Mouse (Mus musculus) natural killer cell, adult 2 months (primary cell): ENCODE results near the gene Rab27a.
"Not testable (repeated sequence)": the region's sequence is repeated elsewhere in the genome, so short reads cannot be mapped to it uniquely, and the experiment has no call there.

Source experiments
- DNase-seq, 2 experiments: peaks; one replicate each; pipeline ENCODE4 v3.0.0; 2022; ENCODE audit warnings: low spot score in 2 of 2

Rab27a gene

DNA sequence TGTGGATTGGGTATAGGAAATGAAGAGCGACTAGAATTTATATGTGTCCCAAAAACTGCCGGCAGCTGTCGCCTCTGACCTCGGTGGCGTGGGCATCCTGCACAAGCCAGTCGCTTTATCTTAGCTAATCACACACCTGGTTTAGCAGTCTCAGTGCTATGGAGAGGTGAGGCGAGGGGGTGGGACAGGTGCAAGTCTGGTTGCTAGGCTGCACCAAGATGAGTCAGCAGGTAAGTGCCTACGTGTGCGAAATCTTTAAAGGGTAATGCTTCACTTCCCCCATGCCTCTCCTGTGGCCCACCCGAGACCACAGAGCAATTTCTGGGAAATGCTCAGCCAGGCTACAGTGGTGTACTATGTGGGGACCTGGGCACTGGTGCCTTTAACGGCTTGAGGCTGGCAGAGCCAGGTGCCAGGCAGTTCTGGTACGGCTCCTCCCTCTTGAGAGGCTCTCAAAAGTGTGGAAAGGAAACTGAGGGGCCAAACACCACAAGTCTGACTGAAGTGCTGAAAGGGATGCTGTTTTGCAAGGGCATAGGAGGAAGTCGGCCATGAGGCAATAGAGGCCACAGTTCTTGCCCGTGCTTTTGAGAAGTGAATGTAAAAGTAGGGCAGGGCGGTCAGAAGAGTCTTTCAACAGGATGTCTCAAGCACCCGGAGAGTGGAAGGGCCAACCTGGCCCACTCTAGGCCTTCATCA is 44.7 kb downstream of the Rab27a start:
- peak; percentile 47 to 65 for DNase-seq

DNA sequence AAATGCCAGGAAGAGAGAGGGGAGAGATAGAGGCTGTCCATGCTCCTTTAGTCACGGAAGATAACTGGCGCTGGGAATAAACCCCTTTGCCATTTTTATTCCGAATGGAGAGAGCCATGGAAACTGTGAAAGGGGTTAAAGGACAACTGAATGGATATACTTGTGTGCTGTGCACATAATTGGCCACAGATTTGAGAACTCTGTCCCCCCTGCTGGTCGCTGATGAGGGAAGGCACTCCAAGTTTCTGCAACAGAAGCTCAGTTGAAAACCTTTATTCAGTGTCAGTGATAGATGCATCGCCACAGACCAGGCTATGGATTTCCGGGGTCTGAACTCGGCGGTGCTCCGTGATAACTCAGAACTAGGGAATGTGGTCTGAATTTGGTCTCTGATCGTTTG is 45.5 kb downstream of the Rab27a start:
- DNase-seq: no peak

- peak; percentile 49 to 51 for DNase-seq
These were observed 47.1 kb downstream of the Rab27a start for GRCm38 (mm10) chr9:73091747-73092146.

DNA sequence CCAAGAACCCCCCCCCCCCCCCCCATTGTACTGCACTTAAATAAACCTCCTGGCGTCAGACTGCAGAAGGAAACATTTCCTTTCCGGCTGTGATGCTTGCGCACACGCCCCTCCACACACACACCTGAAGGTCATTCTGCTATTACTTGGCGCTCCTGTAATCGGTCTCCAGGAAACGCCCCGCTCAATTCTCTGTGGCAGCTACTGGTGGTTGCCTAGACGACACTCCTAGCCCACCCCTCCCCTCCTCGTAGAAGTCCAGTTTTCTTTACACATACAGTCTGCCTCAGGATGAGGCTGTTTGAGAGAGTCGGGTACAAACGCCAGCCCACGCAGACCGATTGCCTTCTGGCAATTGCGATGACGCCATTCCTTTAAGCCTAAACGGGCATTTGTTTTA is 49.9 kb downstream of the Rab27a start:
- no peak for DNase-seq

DNA sequence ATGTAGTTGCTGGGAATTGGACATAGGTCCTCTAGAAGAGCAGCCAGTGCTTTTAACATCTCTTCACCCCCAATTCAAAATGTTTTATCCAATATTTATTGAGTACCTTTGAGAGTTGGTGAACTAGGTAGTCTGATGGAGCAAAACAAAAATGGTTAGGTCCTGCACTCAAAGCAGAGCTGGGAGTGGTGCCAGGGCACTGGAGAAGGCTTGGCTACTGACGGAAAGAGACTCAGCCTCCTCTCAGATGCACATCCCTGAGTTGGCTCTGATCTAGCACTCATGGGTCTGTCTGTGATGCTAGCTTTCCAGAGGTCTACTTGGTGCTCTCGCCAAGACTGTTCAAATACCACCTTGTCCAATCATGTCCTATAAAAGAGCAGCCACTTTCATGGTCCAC is 53.2 kb downstream of the Rab27a start:
- DNase-seq: no peak

DNA sequence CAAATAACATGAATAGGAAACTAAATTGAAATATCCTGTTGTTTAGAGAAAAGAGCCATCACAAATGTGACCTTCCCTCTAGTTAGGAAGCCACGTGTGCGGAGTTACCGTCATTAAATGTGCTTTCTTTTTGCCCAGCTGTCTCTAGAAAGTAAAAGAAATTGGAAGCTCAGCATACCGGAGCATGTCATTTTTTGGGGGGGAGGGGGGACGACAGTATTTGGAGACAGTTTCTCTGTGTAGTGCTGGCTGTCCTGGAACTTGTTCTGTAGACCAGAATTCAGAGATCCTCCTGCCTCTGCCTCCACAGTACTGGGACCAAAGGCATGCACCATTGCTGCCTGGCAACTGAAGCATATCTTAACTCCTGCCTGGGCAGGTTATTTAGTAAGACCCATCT is 56.9 kb downstream of the Rab27a start, which contains the start of gene Khdc3:
Gene Khdc3, plus strand, starts transcription at position 301 of the 400 bp plus-strand sequence.
- DNase-seq: no peak

DNA sequence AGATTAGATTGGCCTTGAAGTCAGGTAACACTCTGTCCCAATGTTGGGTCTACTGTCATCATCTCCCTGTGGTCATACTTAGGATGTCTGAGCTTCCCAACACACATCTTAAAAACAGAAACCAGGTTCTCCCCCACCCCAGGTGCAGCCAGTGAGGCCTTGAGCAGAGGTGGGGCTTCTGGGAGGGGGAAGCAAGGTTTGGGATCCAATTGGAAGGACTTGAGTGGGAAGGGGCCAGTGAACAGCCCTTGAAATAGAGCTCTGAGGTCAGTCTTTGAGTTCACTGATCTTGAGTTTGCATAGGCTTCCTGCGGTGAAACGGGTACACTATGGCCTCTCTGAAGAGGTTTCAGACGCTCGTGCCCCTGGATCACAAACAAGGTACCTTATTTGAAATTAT is 57.5 kb downstream of the Rab27a start, which contains the start of gene Gm20509:
Gene Gm20509, plus strand, starts transcription at position 290 of the 400 bp plus-strand sequence.
- no peak for DNase-seq

- peak in 1 of 2 experiments; percentile 4 for DNase-seq
These were observed 58.7 kb downstream of the Rab27a start for GRCm38 (mm10) chr9:73103159-73103879.

DNA sequence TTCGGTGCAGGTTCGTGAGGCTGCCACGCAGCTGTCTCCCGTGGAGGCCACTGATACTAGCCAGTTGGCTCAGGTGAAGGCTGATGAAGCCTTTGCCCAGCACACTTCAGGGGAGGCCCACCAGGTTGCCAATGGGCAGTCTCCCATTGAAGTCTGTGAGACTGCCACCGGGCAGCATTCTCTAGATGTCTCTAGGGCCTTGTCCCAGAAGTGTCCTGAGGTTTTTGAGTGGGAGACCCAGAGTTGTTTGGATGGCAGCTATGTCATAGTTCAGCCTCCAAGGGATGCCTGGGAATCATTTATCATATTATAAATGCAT is 59.2 kb downstream of the Rab27a start:
- no peak for DNase-seq

DNA sequence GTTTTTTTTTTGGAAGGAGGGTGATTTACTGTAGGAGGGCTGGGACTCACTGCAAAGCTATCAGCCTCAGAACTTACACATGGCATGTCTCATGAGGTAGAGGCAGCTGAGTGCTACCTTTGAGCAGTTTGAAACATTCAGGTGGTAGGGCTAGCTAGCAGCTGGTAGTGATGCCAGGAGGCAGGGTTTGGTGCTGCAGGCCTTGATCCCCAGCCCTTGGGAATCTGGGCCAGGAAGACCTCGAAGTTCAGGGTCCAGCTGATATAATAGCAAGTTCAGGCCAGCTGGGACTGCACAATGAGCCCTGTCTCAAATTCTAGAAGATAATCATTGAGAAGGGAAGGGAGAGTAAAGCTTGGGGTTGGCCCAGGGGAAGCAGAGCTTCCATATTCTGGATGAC is 60.5 kb downstream of the Rab27a start:
- no peak for DNase-seq

DNA sequence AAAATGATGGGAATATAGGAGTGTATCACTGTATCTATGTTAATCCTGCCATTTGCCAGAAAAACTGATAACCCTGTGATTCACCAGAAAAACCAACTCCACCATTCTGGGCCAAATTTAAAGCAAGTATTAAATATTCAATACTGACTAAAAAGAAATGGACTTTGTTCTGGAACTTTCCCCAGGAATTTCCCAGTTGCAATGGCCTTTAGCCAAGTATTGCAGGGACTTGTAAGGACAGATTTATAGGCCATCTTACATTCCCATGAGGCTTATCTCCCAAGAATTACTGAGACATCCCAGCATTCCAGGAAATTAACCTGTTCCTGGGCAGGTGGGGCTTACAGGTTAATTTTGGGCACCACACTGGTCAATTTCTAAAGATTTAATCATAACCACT is 61.1 kb downstream of the Rab27a start:
- DNase-seq: no peak

DNA sequence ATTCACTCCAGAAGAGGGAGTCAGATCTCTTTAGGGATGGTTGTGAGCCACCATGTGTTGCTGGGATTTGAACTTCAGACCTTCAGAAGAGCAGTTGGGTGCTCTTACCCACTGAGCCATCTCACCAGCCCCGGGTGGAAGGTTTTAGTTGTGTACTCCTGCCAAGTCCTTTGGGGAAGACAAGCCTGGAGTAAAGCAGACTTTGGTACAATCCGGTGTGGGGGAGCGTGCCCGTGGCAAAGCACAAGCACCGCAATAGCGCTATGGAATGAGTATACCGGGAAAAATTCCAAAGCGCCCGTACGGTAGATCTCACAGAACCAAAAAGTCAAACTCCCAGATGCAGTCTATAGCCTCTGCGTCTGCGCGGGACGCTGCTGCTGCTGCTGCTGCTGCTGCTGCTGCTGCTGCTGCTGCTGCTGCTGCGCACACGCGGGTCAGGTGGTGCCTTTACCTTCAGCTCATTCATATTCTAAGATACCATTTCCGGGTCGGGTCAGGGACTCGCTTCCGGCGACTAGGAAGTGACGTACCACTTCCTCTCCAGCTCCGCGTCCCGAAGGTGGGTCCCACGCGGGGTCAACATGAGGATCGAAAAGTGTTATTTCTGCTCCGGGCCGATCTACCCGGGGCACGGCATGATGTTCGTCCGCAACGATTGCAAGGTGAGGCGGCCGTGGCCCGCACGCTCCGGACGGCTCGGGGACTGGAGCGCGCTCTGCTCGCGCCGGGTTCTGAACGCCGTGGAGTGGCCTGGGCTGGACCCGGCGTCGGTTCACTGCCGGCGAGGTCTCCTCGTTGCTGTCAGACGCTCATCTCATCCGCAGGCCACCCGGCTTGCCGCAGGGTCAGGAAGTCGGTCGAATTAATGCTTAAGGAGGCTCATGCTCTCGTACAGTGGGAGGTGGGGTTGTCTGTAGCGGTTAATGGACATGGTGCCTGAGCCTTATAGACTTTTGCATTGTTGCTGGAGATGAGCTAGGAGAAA is 68.6 kb downstream of the Rab27a start, which contains the start of gene Rsl24d1:
Gene Rsl24d1, plus strand, starts transcription at position 508 of the 988 bp plus-strand sequence.
- peak; percentile 79 to 83 for DNase-seq

DNA sequence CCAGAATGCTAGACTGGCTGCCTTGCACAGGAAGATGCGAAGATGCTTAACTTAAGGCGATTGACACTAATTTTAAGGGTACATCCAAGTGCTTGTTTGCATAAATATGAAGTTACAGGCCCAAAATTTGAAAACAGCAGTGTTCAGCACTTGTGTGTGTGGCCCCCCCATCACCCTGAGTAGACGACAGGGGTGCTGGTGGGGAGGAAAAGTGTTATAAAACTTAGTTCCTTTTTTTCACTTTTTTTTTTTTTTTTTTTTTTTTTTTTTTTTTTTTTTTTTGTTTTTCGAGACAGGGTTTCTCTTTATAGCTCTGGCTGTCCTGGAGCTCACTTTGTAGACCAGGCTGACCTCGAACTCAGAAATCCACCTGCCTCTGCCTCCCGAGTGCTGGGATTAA is 72.0 kb downstream of the Rab27a start:
- not testable (repeated sequence) for DNase-seq

GRCm38 (mm10) chr9:73118012-73118411 is 73.4 kb downstream of the Rab27a start:
- DNase-seq: no peak

GRCm38 (mm10) chr9:73121735-73122134 is 77.1 kb downstream of the Rab27a start:
- peak in 1 of 2 experiments; percentile 8 for DNase-seq

DNA sequence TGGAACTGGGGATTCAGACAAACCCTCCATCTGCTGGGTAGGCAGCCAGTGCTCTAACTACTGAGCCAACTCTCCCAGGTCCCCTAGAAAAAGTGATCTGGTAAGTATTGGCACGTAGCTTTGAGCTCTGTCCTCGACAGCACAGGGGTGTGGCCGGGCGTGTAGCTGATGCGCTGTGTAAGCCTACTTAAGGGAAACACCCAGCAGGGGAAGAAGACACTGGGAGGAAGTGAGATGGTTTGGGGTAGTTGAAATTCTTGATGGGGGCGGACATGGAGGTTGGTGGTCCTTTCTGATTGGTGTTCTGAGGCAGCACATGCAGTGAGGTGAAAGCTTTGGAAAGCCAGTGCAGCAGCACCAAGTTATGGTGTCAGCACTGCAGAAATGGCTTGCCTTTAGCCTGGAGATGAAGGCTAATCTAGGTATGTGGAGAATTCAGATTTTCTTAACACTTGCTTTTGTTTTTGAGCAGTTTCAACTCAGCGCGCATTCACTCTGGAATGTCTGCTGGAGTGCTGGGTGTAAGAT is 80.5 kb downstream of the Rab27a start:
- DNase-seq: no peak

- no peak for DNase-seq
These were observed 82.8 kb downstream of the Rab27a start for GRCm38 (mm10) chr9:73127457-73127856.

- no peak for DNase-seq
These were observed 85.2 kb downstream of the Rab27a start for GRCm38 (mm10) chr9:73129875-73130274.

DNA sequence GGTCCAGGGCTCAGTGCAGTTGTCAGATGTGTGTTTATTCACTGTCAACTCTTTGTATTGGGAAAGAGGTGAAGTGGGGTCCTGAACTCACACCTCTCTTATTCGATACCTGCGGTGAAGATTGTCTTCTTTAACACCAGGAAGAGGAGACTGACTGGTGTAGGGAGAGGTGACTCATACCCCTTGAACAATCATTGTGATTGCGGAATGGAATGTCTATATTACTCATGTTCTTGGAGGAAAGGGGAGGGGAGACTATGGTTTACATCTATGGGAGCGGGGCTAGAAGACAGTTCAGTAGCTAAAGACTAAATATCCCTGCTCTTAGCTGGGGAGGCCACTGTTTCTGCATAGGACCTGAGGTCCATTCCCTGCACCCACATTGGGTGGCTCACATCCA is 85.9 kb downstream of the Rab27a start:
- DNase-seq: no peak

GRCm38 (mm10) chr9:73137341-73137886 is 92.8 kb downstream of the Rab27a start:
- no peak for DNase-seq
